Mouse (Mus musculus): ENCODE measurements around the gene D17H6S53E.

GRCm38 (mm10) chr17:35174201-35174977 lies 48.2 kb downstream of the D17H6S53E start:
- no peak for TF ChIP-seq CTCF (conservative IDR thresholded peaks at IDR 0.05; ENCODE audit: low read length)
- TF ChIP-seq POU5F1 (IDR thresholded peaks at IDR 0.05; ENCODE audit: borderline replicate concordance, low read length): no peak
- no peak for TF ChIP-seq NANOG (IDR thresholded peaks at IDR 0.05; ENCODE audit: borderline replicate concordance, low read length)
